ENCODE assay signal across 8 mouse cellular contexts in the genomic region with DNA sequence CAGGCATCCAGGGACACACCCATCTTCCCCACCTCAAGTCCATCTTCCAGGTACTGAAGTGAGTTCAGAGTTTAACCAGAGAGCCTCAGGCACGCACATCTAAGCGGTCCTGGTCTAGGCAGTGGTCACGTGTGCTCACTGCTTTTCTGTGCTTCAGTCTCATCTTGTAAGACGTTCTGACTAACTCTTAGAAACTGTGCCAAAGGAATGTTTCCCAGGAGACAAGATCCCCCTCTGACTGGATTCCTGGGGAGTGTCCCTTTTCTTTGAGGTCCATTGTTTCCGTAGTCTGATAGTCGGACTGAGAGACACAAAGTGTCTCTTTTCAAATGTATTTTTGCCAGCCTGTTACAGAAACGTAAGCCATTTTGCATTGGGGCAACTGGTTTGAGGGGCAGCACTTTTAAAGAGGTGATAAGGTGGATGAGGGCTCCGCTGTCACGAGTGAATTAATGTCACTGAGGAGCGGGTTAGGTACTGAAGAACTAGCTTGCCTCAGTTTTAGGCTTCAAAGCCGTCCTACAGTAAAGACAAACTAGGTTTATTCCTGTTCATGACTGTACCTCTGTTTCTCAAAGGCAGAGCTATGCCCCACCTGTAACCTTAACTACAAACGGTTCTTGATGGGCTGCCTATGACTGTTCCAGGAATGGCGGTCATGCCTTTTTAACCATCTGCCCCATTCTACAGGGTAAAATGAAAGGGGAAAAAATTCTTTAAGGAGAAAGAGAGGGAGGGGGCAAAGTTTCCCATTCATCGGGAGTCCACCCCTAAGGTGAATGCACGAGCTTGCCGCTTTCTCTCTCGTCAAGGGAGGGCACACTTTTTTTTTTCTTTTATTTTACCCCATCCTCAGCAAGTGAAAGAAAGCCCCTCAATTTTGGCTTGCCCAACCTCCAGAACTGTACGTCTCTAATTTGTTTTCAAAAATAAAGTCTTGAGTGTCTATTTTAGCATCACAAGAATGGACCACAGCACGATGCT. TPM values are rescaled to one million over a fixed set of nuclear protein-coding genes. Genes with fewer than 3 reads are reported as not detected.
A peak's percentile ranks its signal among the peaks of the same experiment; 100 is the strongest.
DNase-seq lines count a peak whose midpoint lies in the region; ATAC-seq lines count a peak whose summit lies in the region.

No protein-coding gene starts in this region.

- ATAC-seq in kidney, embryonic 14.5 days (ENCODE audit: low FRiP score, low TSS enrichment): no peak
- peak; percentile 59 for ATAC-seq in intestine, embryonic 15.5 days
- ATAC-seq in neural tube, embryonic 11.5 days (ENCODE audit: insufficient read depth, low FRiP score, low TSS enrichment): no peak

- H3K27ac ChIP-seq in kidney, embryonic 14.5 days (ENCODE audit: low read depth, low read length): no peak overlapping the region
- no peak overlapping the region for H3K27ac ChIP-seq in intestine, embryonic 15.5 days
- H3K27ac ChIP-seq in neural tube, embryonic 11.5 days (ENCODE audit: low read depth, low read length): no peak overlapping the region

- no peak for DNase-seq in kidney, adult 11 months
- peak; percentile 52 for DNase-seq in embryo, embryonic 10.5 days (ENCODE audit: low spot score)
- peak; percentile 26 for DNase-seq in neural tube, embryonic 11.5 days (ENCODE audit: low spot score)
- DNase-seq in cerebellum, postnatal 10 days: no peak
- no peak for DNase-seq in right cerebral cortex, adult 2 months (ENCODE audit: low spot score in 2 of 2)
- DNase-seq in adrenal gland, adult 2 months: no peak

- H3K9ac ChIP-seq in kidney, embryonic 14.5 days (ENCODE audit: low read depth, low read length): peak overlapping the region; percentile 31; the same call in 1 of the 2 replicates
- H3K9ac ChIP-seq in intestine, embryonic 15.5 days: no peak overlapping the region
- H3K9ac ChIP-seq in neural tube, embryonic 11.5 days (ENCODE audit: low read length): no peak overlapping the region

- peak overlapping the region; percentile 44 for H3K4me3 ChIP-seq in kidney, embryonic 14.5 days (ENCODE audit: low read length)
- peak overlapping the region; percentile 36 for H3K4me3 ChIP-seq in intestine, embryonic 15.5 days (replicated peaks)
- peak overlapping the region; percentile 33 for H3K4me3 ChIP-seq in neural tube, embryonic 11.5 days (ENCODE audit: low read depth, low read length)

- H3K4me2 ChIP-seq in kidney, embryonic 14.5 days (replicated peaks; ENCODE audit: low read depth, low read length): peak overlapping the region; percentile 45
- peak overlapping the region; percentile 67 for H3K4me2 ChIP-seq in intestine, embryonic 15.5 days (replicated peaks)
- peak overlapping the region; percentile 60 for H3K4me2 ChIP-seq in neural tube, embryonic 11.5 days (ENCODE audit: low read depth)

- H3K4me1 ChIP-seq in kidney, embryonic 14.5 days (ENCODE audit: control insufficient read depth, insufficient read depth, low read length): 0 out of 2 replicates have a peak, but pooled peaks cover 2% of the 10 kb centered on the region
- peaks cover 15% of the 10 kb centered on the region for H3K4me1 ChIP-seq in intestine, embryonic 15.5 days (replicated peaks)
- H3K4me1 ChIP-seq in neural tube, embryonic 11.5 days (ENCODE audit: control insufficient read depth, insufficient read depth, low read length): peaks cover 3% of the 10 kb centered on the region; the same call in 1 of the 2 replicates

- no peaks in the 10 kb centered on the region for H3K27me3 ChIP-seq in kidney, embryonic 14.5 days (ENCODE audit: control insufficient read depth, insufficient read depth, low read length)
- no peaks in the 10 kb centered on the region for H3K27me3 ChIP-seq in intestine, embryonic 15.5 days (replicated peaks)
- H3K27me3 ChIP-seq in neural tube, embryonic 11.5 days (ENCODE audit: control insufficient read depth, insufficient read depth, low read length): no peaks in the 10 kb centered on the region

- 3% methylated on average over 19 of the region's 19 CpGs for WGBS in kidney, embryonic 14.5 days
- 5% methylated on average over 19 of the region's 19 CpGs for WGBS in intestine, embryonic 15.5 days
- WGBS in neural tube, embryonic 11.5 days: 3% methylated on average over 19 of the region's 19 CpGs

- H3K36me3 ChIP-seq in kidney, embryonic 14.5 days (ENCODE audit: control insufficient read depth, insufficient read depth, low read length): no peaks in the 10 kb centered on the region
- H3K36me3 ChIP-seq in intestine, embryonic 15.5 days: no peaks in the 10 kb centered on the region
- no peaks in the 10 kb centered on the region for H3K36me3 ChIP-seq in neural tube, embryonic 11.5 days (ENCODE audit: control insufficient read depth, insufficient read depth, low read length)

- no peaks in the 10 kb centered on the region for H3K9me3 ChIP-seq in kidney, embryonic 14.5 days (ENCODE audit: control insufficient read depth, low read length)
- no peaks in the 10 kb centered on the region for H3K9me3 ChIP-seq in intestine, embryonic 15.5 days
- H3K9me3 ChIP-seq in neural tube, embryonic 11.5 days (ENCODE audit: control insufficient read depth, low read length): no peaks in the 10 kb centered on the region

RNA-seq across cellular contexts. Expression of a gene that starts 8.4 kb away (rescaled TPM):
- polyA plus RNA-seq in kidney, embryonic 14.5 days (2014; fragmentation: Nextera tagmentation; extraction: Ambion mirVana): 102 and 108 TPM in 2 replicates
- polyA plus RNA-seq in intestine, embryonic 15.5 days (2015; fragmentation: Nextera tagmentation; extraction: Ambion mirVana): 56.0 and 56.9 TPM in 2 replicates
- 54.3 and 72.3 TPM in 2 replicates for polyA plus RNA-seq in neural tube, embryonic 11.5 days (2014; fragmentation: Nextera tagmentation; extraction: Ambion mirVana)
- total RNA-seq in adrenal gland, adult 2 months (2021): 10 to 100 TPM; 48.8 to 52.0 TPM
- 6.9 and 7.7 TPM in 2 replicates for polyA plus RNA-seq in adrenal gland, adult 2 months (2012; rRNA removed)

RNA-seq across cellular contexts. Expression of a gene that starts 39.5 kb away (rescaled TPM):
- not detected in 2 replicates for polyA plus RNA-seq in kidney, embryonic 14.5 days (2014; fragmentation: Nextera tagmentation; extraction: Ambion mirVana)
- 61.1 and 68.1 TPM in 2 replicates for polyA plus RNA-seq in intestine, embryonic 15.5 days (2015; fragmentation: Nextera tagmentation; extraction: Ambion mirVana)
- not detected in 2 replicates for polyA plus RNA-seq in neural tube, embryonic 11.5 days (2014; fragmentation: Nextera tagmentation; extraction: Ambion mirVana)
- total RNA-seq in adrenal gland, adult 2 months (2021): 1 to 10 TPM in 1 of 2 experiments, not detected in 1; 1.3 TPM
- polyA plus RNA-seq in adrenal gland, adult 2 months (2012; rRNA removed): not detected in 2 replicates

Comparison
In these comparisons a context has a peak if more than half of its experiments do, and no peak if none do; other contexts are left out.
1. DNase-seq: peak in embryo, embryonic 10.5 days (single experiment) and neural tube, embryonic 11.5 days (single experiment); none in kidney, adult 11 months (single experiment), cerebellum, postnatal 10 days (0 of 2), right cerebral cortex, adult 2 months (0 of 2) and adrenal gland, adult 2 months (single experiment).
2. RNA of a gene that starts 39.5 kb away (polyA plus RNA-seq): 61.1 to 68.1 TPM in intestine, embryonic 15.5 days; not detected in adrenal gland, adult 2 months, not detected in kidney, embryonic 14.5 days and not detected in neural tube, embryonic 11.5 days; every median in the first group is over 10 times any median in the second.
3. Peak in every context shown above with its lines, with median percentiles within 50 percentile points of each other: H3K4me2 ChIP-seq and H3K4me3 ChIP-seq.